Mouse (Mus musculus) cortical plate, adult 2 months (tissue): ENCODE results near the gene Ppil6. TPM values are rescaled to one million over a fixed set of nuclear protein-coding genes. Genes with fewer than 3 reads are reported as not detected.
A peak's percentile ranks its signal among the peaks of the same experiment; 100 is the strongest.

Experiments used
- H3K27ac ChIP-seq: fragments of 200-500 bp; 2 replicates; pipeline ENCODE4 v1.5.1; 2012; ENCODE audit warnings: low read length, control low read depth, inconsistent platforms; ENCODE audit not compliant: insufficient read depth
- H3K4me1 ChIP-seq: fragments of 200-500 bp; 2 replicates; pipeline ENCODE4 v1.6.1; 2011; ENCODE audit warnings: low read length; ENCODE audit not compliant: control insufficient read depth, insufficient read depth
- H3K4me3 ChIP-seq: fragments of 200-500 bp; 2 replicates; pipeline ENCODE4 v1.5.1; 2011; ENCODE audit warnings: mild to moderate bottlenecking, low read length, control low read depth; ENCODE audit not compliant: insufficient read depth
- CTCF ChIP-seq: fragments of 200-500 bp; IDR thresholded peaks from 2 replicates; pipeline ENCODE4 v1.5.1; 2011; ENCODE audit warnings: mild to moderate bottlenecking, control low read depth, low read length; ENCODE audit not compliant: insufficient read depth; ENCODE audit errors: extremely low read depth
- POLR2A ChIP-seq: fragments of 200-500 bp; IDR thresholded peaks from 2 replicates; pipeline ENCODE4 v1.6.1; 2011; ENCODE audit warnings: mild to moderate bottlenecking, low read length, control low read depth; ENCODE audit not compliant: insufficient read depth; ENCODE audit errors: extremely low read depth
- polyA plus RNA-seq: library from polyadenylated mRNA; depleted of rRNA; stranded (reverse); fragments of >200 nt; gene quantifications from 2 replicates; pipeline ENCODE4 v1.2.3, GENCODE M21; 2012

Ppil6 gene
- polyA plus RNA-seq, 1 experiment, result 5.2 TPM

- peaks cover 3% of the 10 kb centered on the region; the same call in 1 of the 2 replicates for H3K4me1 ChIP-seq
- H3K4me3 ChIP-seq, result peak overlapping the region; percentile 45
- peak overlapping the region; percentile 62 for H3K27ac ChIP-seq
- no peak for TF ChIP-seq CTCF
- TF ChIP-seq POLR2A, result 0 out of 2 replicates have a peak, but pooled peaks have one; percentile 22
Observed at GRCm38 (mm10) chr10:41477278-41478181, 12.7 kb upstream of the Ppil6 start.

- TF ChIP-seq CTCF, result no peak
- peaks cover 3% of the 10 kb centered on the region; the same call in 1 of the 2 replicates for H3K4me1 ChIP-seq
Observed at GRCm38 (mm10) chr10:41479961-41480360, 10.3 kb upstream of the Ppil6 start.

GRCm38 (mm10) chr10:41480938-41481880, 9.0 kb upstream of the Ppil6 start:
- peaks cover 3% of the 10 kb centered on the region; the same call in 1 of the 2 replicates for H3K4me1 ChIP-seq
- TF ChIP-seq CTCF, result no peak
- TF ChIP-seq POLR2A, result no peak
- H3K4me3 ChIP-seq, result no peak overlapping the region
- no peak overlapping the region for H3K27ac ChIP-seq

More at GRCm38 (mm10) chr10:41479961-41480360, 10.3 kb upstream of the Ppil6 start:
- Histone ChIP-seq H3K27ac (no peak overlapping the region), H3K4me3 (no peak overlapping the region)

- no peak overlapping the region for H3K27ac ChIP-seq
- TF ChIP-seq POLR2A (no peak), CTCF (no peak)
- H3K4me1 ChIP-seq, result no peaks in the 10 kb centered on the region
- no peak overlapping the region for H3K4me3 ChIP-seq
Observed at GRCm38 (mm10) chr10:41482446-41482845, 7.8 kb upstream of the Ppil6 start.

- TF ChIP-seq POLR2A (no peak), CTCF (no peak)
- Histone ChIP-seq H3K4me1 (no peaks in the 10 kb centered on the region), H3K4me3 (no peak overlapping the region), H3K27ac (no peak overlapping the region)
Observed at GRCm38 (mm10) chr10:41485778-41486177, 4.5 kb upstream of the Ppil6 start.

- H3K27ac ChIP-seq, result no peak overlapping the region
- no peaks in the 10 kb centered on the region for H3K4me1 ChIP-seq
- no peak for TF ChIP-seq CTCF
- TF ChIP-seq POLR2A, result no peak
- H3K4me3 ChIP-seq, result no peak overlapping the region
Observed at GRCm38 (mm10) chr10:41486506-41487170, 3.6 kb upstream of the Ppil6 start.

- peak overlapping the region; percentile 88; the same call in 1 of the 2 replicates for H3K4me3 ChIP-seq
- no peaks in the 10 kb centered on the region for H3K4me1 ChIP-seq
- H3K27ac ChIP-seq, result no peak overlapping the region
- no peak for TF ChIP-seq POLR2A
- no peak for TF ChIP-seq CTCF
Observed at GRCm38 (mm10) chr10:41488877-41489276, 1.4 kb upstream of the Ppil6 start.

- H3K4me3 ChIP-seq, result peak overlapping the region; percentile 88; the same call in 1 of the 2 replicates
- H3K27ac ChIP-seq, result no peak overlapping the region
- no peaks in the 10 kb centered on the region for H3K4me1 ChIP-seq
- TF ChIP-seq POLR2A (no peak), CTCF (no peak)
Observed at GRCm38 (mm10) chr10:41489294-41489693, 945 bp upstream of the Ppil6 start.

- peak overlapping the region; percentile 62; the same call in 1 of the 2 replicates for H3K27ac ChIP-seq
- TF ChIP-seq CTCF (no peak), POLR2A (no peak)
- no peaks in the 10 kb centered on the region for H3K4me1 ChIP-seq
- H3K4me3 ChIP-seq, result peak overlapping the region; percentile 88
Observed at GRCm38 (mm10) chr10:41490518-41490873, 257 bp downstream of the Ppil6 start.
